Comparison of ENCODE assay signal across 11 mouse cellular contexts in the genomic region with DNA sequence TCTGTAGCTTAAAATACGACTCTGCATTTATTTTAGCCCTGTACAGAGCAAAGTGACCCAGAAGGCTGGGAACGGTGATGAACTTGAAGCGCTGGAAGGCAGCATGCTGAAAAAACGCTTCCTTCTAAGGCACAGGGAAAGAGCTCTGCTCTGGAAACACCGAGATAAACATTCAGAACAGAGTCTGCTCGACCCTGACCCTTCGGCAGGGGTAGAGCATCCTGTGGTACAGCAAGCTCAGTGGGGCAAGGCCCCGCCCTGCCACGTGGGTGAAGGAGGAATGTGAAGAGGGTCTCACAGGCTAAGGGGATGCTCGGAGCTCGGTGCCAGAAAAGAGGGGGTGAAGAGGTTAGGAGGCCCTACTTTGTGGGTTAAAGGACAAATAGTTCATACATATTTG. TPM values are rescaled to one million over a fixed set of nuclear protein-coding genes. Genes with fewer than 3 reads are reported as not detected.
DNase-seq lines count a peak whose midpoint lies in the region; ATAC-seq and TF ChIP-seq lines count a peak whose summit lies in the region.
"Had no signal": no experiment of that assay in that cellular context is flagged by ENCODE, and none has a peak within 500 bp of the region (broad histone marks: within the 10 kb centered on the region; RNA-seq: fewer than 3 reads in every experiment).

No protein-coding gene starts in this region.

- ATAC-seq in heart, embryonic 16.5 days (replicated peaks; ENCODE audit: extremely low read depth, insufficient read depth, low FRiP score), result no peak
- ATAC-seq in midbrain, postnatal 0 days (ENCODE audit: low FRiP score), result no peak
- ATAC-seq: midbrain, embryonic 15.5 days had no signal

- no peak for DNase-seq in heart, postnatal 25 days (ENCODE audit: low spot score)
- peak; percentile 53 for DNase-seq in ovary, adult 18-20 months (ENCODE audit: low spot score)
- DNase-seq in ovary, postnatal 10 days (ENCODE audit: low spot score), result no peak
- DNase-seq in liver, adult 2 months (ENCODE audit: extremely low read depth, low read depth, low spot score), result no peak
- DNase-seq in midbrain, postnatal 0 days (ENCODE audit: low spot score), result no peak
- no peak for DNase-seq in layer of hippocampus, adult 9-11 months
- DNase-seq: cerebellum, adult 11-12 months; kidney, adult 8-10 months; right cerebral cortex, adult 18-20 months had no signal

- H3K4me1 ChIP-seq in heart, embryonic 16.5 days (ENCODE audit: control insufficient read depth, insufficient read depth, low read length), result peaks cover 30% of the 10 kb centered on the region
- peaks cover 4% of the 10 kb centered on the region for H3K4me1 ChIP-seq in liver, adult 2 months (ENCODE audit: control insufficient read depth, insufficient read depth, low read length)
- H3K4me1 ChIP-seq in midbrain, postnatal 0 days (ENCODE audit: insufficient read depth, low read length), result no peaks in the 10 kb centered on the region; the same call in 1 of the 2 replicates

- no peaks in the 10 kb centered on the region for H3K27me3 ChIP-seq in heart, embryonic 16.5 days (ENCODE audit: control insufficient read depth, insufficient read depth, low read length)
- no peaks in the 10 kb centered on the region for H3K27me3 ChIP-seq in liver, adult 2 months (ENCODE audit: control insufficient read depth, insufficient read depth, low read length)
- no peaks in the 10 kb centered on the region for H3K27me3 ChIP-seq in midbrain, postnatal 0 days (ENCODE audit: insufficient read depth, low read length)

- 16% methylated on average over 11 of the region's 11 CpGs for WGBS in heart, embryonic 16.5 days
- WGBS in liver, adult 2 months, result 55% methylated on average over 11 of the region's 11 CpGs
- 49% methylated on average over 11 of the region's 11 CpGs for WGBS in midbrain, postnatal 0 days

- H3K4me3 ChIP-seq in heart, embryonic 16.5 days (ENCODE audit: low read length), result no peak overlapping the region; the same call in 1 of the 2 replicates
- peak overlapping the region; percentile 14; the same call in 1 of the 2 replicates for H3K4me3 ChIP-seq in liver, adult 2 months (ENCODE audit: insufficient read depth, low read depth, low read length)
- no peak overlapping the region for H3K4me3 ChIP-seq in midbrain, postnatal 0 days (ENCODE audit: low read depth, low read length)

- H3K79me2 ChIP-seq in liver, adult 2 months (ENCODE audit: control insufficient read depth, insufficient read depth, low read length), result peaks cover 42% of the 10 kb centered on the region

- peak overlapping the region; percentile 91 for H3K4me2 ChIP-seq in heart, embryonic 16.5 days (ENCODE audit: low read depth, low read length)
- H3K4me2 ChIP-seq in midbrain, postnatal 0 days (ENCODE audit: low read depth, low read length, poor library complexity, severe bottlenecking), result no peak overlapping the region

- no peak for TF ChIP-seq POLR2A in liver, adult 2 months (IDR thresholded peaks at IDR 0.05; ENCODE audit: extremely low read depth, insufficient read depth, low read length)

- no peak for TF ChIP-seq CTCF in liver, adult 2 months (IDR thresholded peaks at IDR 0.05; ENCODE audit: low read depth, low read length)
- no peak for TF ChIP-seq CTCF in midbrain, postnatal 0 days (IDR thresholded peaks at IDR 0.05)

- peak overlapping the region; percentile 14 for H3K9ac ChIP-seq in heart, embryonic 16.5 days (ENCODE audit: low read length)
- no peak overlapping the region for H3K9ac ChIP-seq in liver, adult 2 months (ENCODE audit: low read depth, low read length)
- no peak overlapping the region for H3K9ac ChIP-seq in midbrain, postnatal 0 days (replicated peaks; ENCODE audit: low read length, poor library complexity, severe bottlenecking)
- H3K9ac ChIP-seq: midbrain, embryonic 15.5 days had no signal

- H3K36me3 ChIP-seq in heart, embryonic 16.5 days (ENCODE audit: control insufficient read depth, insufficient read depth), result no peaks in the 10 kb centered on the region
- H3K36me3 ChIP-seq in liver, adult 2 months (ENCODE audit: control insufficient read depth, insufficient read depth, low read length), result no peaks in the 10 kb centered on the region
- no peaks in the 10 kb centered on the region for H3K36me3 ChIP-seq in midbrain, postnatal 0 days (ENCODE audit: insufficient read depth, low read length)
- H3K36me3 ChIP-seq: midbrain, embryonic 15.5 days had no signal

- peak overlapping the region; percentile 31; the same call in 1 of the 2 replicates for H3K27ac ChIP-seq in heart, embryonic 16.5 days (ENCODE audit: low read length)
- H3K27ac ChIP-seq in liver, adult 2 months (replicated peaks; ENCODE audit: insufficient read depth, low read depth, low read length), result no peak overlapping the region
- H3K27ac ChIP-seq in midbrain, postnatal 0 days (ENCODE audit: low read depth, low read length), result no peak overlapping the region
- H3K27ac ChIP-seq: midbrain, embryonic 15.5 days had no signal

- intact Hi-C loops in heart, postnatal 25 days (cut with DNase I), result no loop called here

- H3K9me3 ChIP-seq in heart, embryonic 16.5 days (replicated peaks; ENCODE audit: control insufficient read depth, low read length), result no peaks in the 10 kb centered on the region
- no peaks in the 10 kb centered on the region for H3K9me3 ChIP-seq in midbrain, postnatal 0 days (ENCODE audit: low read length)
- H3K9me3 ChIP-seq: midbrain, embryonic 15.5 days had no signal

RNA-seq across cellular contexts. Expression of a gene that starts 1.6 kb away (rescaled TPM):
- 8.5 and 9.8 TPM in 2 replicates for polyA plus RNA-seq in heart, embryonic 16.5 days (2015; fragmentation: Nextera tagmentation; extraction: Ambion mirVana)
- 1 to 10 TPM; 8.2 to 9.8 TPM for total RNA-seq in heart, postnatal 25 days (2021)
- 23.3 and 24.7 TPM in 2 replicates for total RNA-seq in liver, adult 2 months (2014; rRNA removed)
- 15.5 and 15.6 TPM in 2 replicates for polyA plus RNA-seq in liver, adult 2 months (2012; rRNA removed)
- total RNA-seq in midbrain, postnatal 0 days (2014; rRNA removed), result 11.7 and 15.7 TPM in 2 replicates
- polyA plus RNA-seq in midbrain, postnatal 0 days (2015; fragmentation: Nextera tagmentation; extraction: Ambion mirVana), result 5.6 and 5.9 TPM in 2 replicates

RNA-seq across cellular contexts. Expression of a gene that starts 48.0 kb away (rescaled TPM):
- polyA plus RNA-seq in heart, embryonic 16.5 days (2015; fragmentation: Nextera tagmentation; extraction: Ambion mirVana), result 0.45 and 0.57 TPM in 2 replicates
- under 1 TPM; 0.16 to 0.31 TPM for total RNA-seq in heart, postnatal 25 days (2021)
- 215 and 272 TPM in 2 replicates for total RNA-seq in liver, adult 2 months (2014; rRNA removed)
- 336 and 360 TPM in 2 replicates for polyA plus RNA-seq in liver, adult 2 months (2012; rRNA removed)
- 0.27 TPM in 1 of 2 replicates, not detected in the other for total RNA-seq in midbrain, postnatal 0 days (2014; rRNA removed)
- 0.38 and 0.48 TPM in 2 replicates for polyA plus RNA-seq in midbrain, postnatal 0 days (2015; fragmentation: Nextera tagmentation; extraction: Ambion mirVana)

Comparison
In these comparisons a context has a peak if more than half of its experiments do, and no peak if none do; other contexts are left out.
1. RNA of a gene that starts 48.0 kb away (total RNA-seq): 215 to 272 TPM in liver, adult 2 months; 0.16 to 0.31 TPM in heart, postnatal 25 days and 0.27 TPM in midbrain, postnatal 0 days; every median in the first group is over 100 times any median in the second.